Mouse (Mus musculus) inflammation-experienced regulatory T-cells, adult 6 months (primary cell): Measurements from ENCODE around the gene Cfap46. TPM values are rescaled to one million over a fixed set of nuclear protein-coding genes. Genes with fewer than 3 reads are reported as not detected.
"Not testable (repeated sequence)": the region's sequence is repeated elsewhere in the genome, so short reads cannot be mapped to it uniquely, and the experiment has no call there.

Experiments used
- ATAC-seq: one replicate; pipeline ENCODE4 v1.8.0; 2017
- polyA plus RNA-seq, 3 experiments: library from polyadenylated mRNA; unstranded; fragments of 100-300 nt; shearing (Covaris generic); gene quantifications; one replicate each; pipeline ENCODE4 v1.2.1; 2017

Cfap46 gene
- polyA plus RNA-seq, 3 experiments from 2014 or later = not detected

DNA sequence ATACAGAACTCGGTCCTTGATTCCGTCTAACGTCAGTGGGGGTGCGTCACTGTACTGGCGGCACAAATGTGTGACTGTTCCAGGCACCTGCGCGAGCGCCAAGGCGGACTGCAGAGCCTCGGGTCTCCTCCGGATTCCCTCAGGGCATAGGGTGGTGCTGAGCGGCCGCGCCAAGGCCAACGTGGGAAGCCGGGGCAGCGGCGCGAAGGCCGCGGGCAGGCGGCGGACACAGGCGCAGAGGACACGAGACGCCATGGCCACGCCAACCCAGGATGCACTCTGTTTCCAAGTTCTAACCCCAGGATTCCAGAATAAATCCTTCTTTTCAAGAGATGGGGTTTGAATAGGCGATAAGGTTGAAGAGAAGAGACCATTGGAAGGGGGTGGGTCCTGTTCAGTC lies 23.7 kb downstream of the Cfap46 start:
- not testable (repeated sequence) for ATAC-seq

GRCm38 (mm10) chr7:139649698-139650097 lies 33.9 kb downstream of the Cfap46 start:
- ATAC-seq = no peak

DNA sequence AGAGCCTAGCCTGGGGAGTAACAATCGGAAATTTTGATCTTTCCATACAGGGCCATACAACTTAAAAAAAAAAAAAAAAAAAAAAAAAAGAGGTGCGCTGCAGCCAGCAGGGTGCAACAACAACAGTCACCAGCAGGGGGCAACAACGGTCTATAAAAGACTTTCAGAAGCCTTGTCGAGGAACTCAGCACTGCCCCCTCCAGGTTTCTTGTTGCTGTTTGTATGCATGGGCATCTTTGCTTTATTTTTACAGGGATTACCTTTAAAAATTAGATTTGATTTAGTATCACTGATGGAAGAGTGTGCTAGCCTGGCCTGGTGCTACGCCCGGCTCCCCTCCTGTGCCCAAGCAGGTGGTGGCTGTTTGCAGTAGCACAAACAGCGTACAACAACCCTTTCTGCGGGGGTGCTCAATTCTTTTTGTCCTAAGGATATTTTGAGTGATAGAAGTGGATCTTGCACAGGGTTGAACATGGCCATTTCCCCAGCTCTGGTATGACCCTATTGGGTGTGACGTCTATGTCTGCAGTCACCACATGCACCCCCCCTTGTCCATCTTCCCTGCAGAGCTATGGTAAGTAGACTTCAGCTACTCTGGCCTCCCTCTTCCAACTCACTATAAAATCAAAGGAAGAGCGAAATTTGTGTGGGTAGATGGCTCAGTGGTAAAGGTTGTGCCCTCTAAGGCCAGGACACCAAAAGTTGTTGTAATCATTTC lies 35.4 kb downstream of the Cfap46 start:
- peak; percentile 76 for ATAC-seq

DNA sequence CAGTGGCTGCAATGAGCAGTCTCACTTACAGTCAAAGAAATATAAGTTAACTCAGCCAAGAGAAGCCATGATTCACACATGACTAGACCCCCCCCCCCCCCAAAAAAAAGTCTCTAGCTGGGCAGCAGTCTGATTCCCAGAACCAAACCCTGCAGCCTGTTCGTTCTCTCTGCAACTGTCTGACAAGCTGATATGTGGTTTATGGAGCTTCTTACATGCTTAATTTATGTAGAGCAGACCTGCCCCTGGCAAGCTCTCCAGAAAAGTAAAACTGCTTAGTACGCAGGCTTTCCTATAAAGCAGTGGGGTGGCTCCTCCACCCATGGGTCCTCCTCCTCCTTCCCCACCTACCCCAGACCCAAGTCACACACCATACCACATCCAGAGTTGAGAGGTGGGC lies 50.2 kb downstream of the Cfap46 start:
- no peak for ATAC-seq

- no peak for ATAC-seq
Observed at GRCm38 (mm10) chr7:139625156-139625555, 58.5 kb downstream of the Cfap46 start.

GRCm38 (mm10) chr7:139622568-139622967 lies 61.0 kb downstream of the Cfap46 start:
- no peak for ATAC-seq

DNA sequence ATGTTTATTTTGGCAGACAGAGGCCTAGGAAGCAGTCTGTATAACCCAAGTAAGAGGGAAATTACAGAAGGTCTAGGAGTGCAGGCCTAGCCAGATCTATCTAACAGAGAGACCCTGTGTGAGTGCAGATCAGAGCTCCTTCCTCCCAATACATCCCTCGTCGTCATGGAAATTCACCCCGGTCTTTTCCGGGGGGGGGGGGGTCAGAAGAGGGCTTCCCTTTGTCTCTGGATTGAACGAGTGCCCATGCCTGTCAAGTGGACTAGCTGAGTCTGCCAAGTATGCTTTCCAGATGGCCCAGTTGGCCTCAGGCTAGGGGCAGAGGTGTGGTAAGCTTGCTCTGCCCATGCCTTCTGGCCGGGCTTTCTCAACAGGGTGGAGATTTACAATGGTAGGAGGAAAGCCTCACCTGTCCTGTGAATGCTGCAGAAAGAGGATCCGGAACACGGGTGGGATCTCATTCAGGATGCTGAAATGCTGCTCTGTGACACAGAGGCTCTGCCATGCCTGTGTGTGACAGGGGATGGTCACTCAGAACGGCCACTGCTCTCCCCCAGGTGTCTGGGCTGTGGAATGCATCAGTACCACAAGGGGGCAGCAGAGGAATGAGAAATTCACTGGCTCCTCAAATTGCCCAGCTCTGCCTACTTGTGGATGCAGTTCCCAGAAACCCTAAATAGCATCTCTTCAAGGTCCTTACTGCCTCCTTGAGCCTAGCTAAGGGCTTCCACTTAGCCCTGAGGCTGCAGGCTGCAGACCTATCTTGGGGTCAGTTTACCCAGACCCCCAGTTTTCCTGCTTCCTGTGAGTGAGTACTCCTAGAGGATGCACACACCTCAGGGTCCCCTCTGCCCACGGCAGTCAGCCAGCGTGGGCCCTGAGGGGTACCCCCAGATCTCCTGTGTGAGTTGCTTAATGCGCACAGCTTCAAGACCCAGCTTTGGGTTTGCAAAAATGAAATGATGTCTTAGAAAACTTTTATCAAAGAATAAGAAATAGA lies 67.5 kb downstream of the Cfap46 start:
- no peak for ATAC-seq

DNA sequence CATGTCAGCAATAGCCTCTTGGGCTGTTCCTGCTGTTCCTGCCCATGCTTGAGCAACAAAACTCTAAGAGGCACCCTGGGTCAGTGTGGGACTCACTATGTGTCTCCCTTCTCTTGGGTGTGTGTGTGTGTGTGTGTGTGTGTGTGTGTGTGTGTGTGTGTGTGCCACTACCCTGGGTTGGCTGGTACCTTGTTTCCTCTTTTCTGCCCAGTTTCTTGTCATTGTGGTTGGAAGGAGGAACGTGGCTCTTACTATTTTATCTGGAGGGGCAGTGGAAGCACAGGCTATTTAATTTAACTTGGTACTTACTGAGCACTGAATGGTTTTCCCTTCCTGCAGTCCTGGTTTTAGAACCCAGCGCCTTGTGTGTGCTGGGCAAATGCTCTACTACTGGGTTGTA lies 73.3 kb downstream of the Cfap46 start:
- no peak for ATAC-seq

DNA sequence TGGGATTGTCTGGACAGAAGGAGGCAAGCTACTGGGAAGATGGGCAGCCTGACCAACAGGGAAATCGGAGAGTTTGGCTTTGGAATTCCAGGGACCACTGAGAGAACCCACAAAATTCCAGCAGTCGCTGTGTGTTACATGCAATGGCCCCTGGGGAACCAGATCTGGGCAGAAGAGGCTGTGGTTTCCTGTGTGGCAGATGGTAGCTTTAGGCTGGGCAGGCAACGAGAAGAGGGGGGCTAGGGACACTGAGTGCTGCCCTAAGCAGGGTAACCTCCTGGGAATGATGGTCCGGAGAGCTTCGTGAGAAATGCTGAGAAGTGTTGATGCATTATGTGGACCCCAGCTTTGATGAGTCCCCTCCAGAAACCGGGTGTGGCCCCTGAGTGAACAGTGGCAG lies 87.8 kb downstream of the Cfap46 start:
- no peak for ATAC-seq

DNA sequence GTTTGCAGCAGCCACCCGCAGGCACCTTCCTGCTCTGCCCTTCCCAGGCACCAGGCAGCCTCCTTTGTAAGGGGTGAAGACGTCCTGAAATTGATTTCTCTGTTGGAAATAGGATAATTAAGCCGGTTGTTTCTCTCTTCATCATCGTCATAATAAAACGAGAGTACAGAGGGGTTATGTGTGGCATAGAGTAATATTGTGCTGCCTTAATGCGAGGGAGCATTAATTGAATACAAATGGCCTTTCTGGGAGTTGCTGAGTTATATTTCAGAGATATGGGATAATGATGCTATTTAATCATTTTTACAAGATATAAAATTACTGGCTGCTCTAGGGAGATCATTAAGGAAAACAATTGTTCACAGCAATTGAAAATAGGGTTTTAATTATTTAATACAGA lies 88.3 kb downstream of the Cfap46 start:
- no peak for ATAC-seq

GRCm38 (mm10) chr7:139591311-139591710 lies 92.3 kb downstream of the Cfap46 start:
- no peak for ATAC-seq

- ATAC-seq = no peak
Observed at GRCm38 (mm10) chr7:139590302-139590701, 93.3 kb downstream of the Cfap46 start.

DNA sequence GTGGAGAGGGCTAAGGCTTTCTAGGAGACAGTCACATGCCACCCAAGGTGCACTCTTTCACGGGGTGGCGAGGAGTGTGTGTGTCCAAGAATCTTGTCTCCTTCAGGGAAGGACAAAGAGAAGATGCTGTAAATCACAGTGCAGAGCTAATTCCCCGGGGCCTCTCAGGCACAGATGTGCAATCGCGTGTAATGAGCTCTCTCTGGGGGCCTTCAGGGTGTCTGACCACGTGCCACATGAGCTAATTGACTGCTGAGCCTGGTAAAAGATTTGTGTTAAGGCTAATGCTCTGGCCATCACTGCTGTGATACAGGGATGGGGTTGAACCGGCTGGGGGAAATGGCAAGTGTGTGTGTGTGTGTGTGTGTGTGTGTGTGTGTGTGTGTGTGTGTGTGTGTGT lies 95.7 kb downstream of the Cfap46 start:
- ATAC-seq = no peak

DNA sequence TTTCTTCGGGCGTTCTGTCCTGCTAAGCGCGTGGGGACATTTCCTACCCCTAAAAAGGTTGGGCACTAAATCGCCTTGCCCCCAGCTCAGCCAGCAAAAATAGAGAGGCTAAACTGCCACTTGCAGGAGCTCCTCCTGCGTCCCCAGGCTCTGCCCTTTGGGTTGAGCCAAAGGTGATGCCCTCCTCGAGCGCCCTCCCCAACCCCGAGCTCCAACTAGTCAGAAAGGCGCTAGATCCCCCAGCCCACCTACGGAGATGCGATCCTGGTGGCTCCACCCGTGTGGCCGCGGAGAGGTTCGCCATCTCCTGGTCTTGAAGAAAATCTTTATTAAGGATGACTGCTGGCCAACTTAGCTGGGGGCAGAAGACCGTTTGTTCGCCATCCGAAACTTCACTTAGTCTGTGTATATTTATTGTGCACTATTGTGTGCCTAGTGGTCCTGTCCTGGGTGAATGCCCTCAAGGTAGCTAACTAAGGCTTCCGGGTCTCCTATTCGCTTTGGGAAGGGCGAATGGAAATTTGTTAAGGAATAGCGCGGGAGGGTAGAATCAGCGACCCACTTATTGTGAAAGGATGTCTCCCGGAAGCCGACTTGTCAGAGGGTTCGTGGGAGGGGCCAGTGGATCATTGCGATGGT lies 98.3 kb downstream of the Cfap46 start:
- ATAC-seq = no peak

DNA sequence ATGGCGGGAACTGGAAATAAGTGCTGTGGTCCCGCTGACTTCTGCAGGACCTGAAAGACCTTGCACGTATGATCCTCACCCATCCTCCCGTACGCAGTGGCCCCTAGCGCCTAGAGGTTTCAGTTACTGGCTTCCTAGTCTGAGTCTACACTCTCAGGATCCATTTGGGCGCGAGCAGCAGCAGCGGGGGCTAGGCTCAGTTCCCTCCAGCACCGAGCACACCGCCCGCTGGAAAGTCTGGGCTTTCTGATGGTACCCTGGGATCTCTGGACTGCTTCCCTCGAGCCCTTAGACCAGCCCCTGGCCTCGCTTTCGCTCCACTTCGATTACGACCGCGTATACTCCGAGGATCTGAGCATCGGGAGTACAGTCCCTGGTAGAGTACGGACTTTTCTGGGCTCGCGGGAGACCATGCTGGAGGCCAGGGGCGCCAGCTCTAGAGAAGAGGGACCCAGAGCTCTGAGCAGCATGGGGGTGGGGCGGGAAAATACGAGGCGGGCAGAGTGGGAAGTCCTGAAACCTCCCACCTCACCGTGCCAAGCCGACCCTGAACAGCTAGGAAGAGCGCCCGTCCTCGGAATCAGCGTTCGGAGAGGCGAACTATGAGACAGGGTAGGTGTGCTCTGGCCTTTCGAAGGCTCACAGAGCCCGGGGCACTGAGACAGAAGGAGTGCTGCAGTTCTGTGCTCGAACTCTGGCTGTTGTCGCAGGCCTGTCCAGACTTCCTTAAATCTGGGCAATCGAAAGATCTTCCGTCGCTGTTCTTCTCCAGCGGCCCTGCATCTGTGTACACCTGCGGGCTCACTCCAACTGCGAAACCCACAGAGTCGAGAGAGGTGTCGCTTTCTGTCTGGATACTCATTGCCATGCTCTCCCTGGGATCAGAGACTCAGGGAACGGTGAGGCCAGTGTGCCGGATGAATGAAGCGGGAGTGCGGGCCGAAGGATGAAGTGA lies 99.1 kb downstream of the Cfap46 start:
- ATAC-seq = no peak

- ATAC-seq = no peak
Observed at GRCm38 (mm10) chr7:139583094-139583737, 100.4 kb downstream of the Cfap46 start.

- ATAC-seq = no peak
Observed at GRCm38 (mm10) chr7:139582595-139582994, 101.0 kb downstream of the Cfap46 start, which contains the start of gene Nkx6-2. TSS of gene Nkx6-2 (minus strand) at chr7:139582797.

DNA sequence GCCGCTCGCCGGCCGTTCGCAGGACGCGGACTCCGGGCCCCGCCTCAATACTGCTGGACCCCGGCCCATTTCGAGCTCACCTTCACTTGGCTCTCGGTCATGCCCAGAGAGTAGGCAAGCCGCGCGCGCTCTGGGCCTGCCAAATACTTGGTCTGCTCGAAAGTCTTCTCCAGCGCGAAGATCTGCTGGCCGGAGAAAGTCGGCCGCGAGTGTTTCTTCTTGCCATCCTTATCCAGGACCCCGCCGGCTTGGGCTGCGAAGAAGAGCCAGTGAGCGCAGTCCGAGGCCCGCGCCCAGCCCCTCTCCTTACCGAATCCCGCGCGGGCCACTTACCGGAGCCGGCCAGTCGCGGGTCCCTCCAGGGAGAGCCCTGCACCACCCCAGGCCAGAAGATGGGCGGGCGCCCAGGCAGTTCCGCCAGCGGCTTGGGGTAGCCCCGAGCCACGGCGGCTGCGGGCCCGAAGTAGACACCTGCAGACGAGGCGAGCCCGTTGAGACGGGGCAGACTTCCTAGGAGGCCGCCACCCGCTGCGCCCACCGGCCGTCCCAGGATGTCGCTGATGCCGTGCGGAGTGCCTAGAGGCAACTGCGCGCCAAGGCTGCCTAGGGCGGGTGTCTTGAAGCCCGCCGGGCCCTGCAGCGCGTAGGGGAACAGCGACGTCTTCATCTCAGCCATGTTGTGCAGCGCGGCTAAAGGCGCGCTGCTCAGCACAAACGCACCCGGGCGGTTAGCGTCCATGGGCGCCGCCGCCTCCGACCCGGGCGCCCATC lies 101.6 kb downstream of the Cfap46 start:
- no peak for ATAC-seq

DNA sequence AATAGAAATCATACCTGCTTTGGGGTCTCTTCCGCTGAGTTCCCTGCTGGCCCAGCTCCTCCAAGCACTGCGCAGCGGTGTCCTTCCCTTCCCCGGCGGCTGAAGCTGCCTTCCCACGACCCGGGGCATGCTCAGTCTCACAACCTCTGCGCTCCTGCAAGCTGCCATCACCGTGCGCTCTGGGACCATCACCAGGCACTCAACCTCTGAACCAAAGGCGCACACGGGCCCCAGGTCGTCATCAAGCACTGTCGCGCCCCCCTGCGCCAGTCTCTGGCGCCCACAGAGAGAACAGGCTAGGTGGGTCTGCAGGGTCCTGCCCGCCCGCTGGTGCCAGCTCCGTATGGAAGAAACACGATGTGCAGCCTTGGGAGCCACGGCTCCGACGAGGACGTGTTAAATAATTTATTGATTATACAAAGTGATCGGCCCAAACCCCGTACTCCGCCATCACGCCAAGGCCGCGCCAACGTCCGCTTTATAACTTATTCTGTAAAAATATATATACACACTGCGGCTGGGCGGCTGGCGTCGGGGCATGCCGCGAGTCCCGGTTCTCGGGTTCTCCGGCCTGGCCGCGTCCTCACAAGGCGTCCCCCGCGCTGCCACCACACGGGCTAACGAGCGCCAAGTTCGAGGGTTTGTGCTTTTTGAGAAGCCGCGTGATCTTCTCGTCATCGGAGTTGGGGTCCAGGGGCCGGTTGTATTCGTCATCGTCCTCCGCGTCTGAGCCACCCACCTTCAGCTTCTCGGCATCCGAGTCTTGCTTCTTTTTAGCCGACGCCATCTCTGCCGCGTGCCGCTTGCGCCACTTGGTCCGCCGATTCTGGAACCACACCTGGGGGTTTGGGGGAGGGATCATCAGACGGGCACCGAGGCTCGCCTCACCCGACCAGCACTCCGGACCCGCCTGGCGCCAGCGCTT lies 102.5 kb downstream of the Cfap46 start:
- ATAC-seq = no peak
